Mouse (Mus musculus) liver, postnatal 0 days (tissue): Measurements from ENCODE around the gene Crp.

Source experiments
- CTCF ChIP-seq: sonication (generic); IDR thresholded peaks from 2 replicates; pipeline ENCODE4 v1.5.1; 2016; ENCODE audit warnings: antibody characterized with exemption, low read depth
- EP300 ChIP-seq: IDR thresholded peaks from 2 replicates; pipeline ENCODE4 v1.6.1; 2016; ENCODE audit warnings: antibody characterized with exemption, low read depth, mild to moderate bottlenecking

DNA sequence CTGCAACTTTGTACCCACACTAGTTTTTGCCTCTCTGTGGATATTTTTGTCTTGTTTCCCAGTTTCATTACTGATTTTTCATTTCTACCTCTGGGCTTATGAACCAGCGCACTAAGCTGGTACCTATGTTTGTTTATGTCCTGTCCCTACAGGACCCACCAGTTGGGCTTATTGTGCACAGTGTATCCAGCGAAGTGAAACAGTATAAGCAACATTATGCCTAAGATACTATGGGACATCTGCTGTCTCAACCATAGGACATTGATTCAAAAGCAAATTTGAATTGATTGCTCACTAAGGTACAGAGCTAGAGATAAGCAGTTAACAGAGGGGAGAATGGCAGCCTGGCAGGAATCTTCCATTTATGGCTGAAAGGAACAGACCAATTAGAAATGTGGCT is 150.3 kb downstream of the Crp start:
- TF ChIP-seq CTCF (no peak), EP300 (no peak)
